Mouse (Mus musculus) erythroblast, embryonic 14.5 days (primary cell): ENCODE measurements around the gene Zfp277.

ENCODE experiments used
- GATA1 ChIP-seq: IDR thresholded peaks from 2 replicates; pipeline ENCODE4 v1.6.1; 2012; ENCODE audit warnings: low read length, inconsistent platforms, mixed read lengths
- TAL1 ChIP-seq: IDR thresholded peaks from 3 replicates; pipeline ENCODE4 v1.6.1; 2012; ENCODE audit warnings: low read length, inconsistent platforms, mixed read lengths

GRCm38 (mm10) chr12:40335303-40335702 is 110.4 kb downstream of the Zfp277 start:
- TF ChIP-seq GATA1: no peak
- TF ChIP-seq TAL1: no peak
